Mouse (Mus musculus): ENCODE results near the gene Acsm2. TPM values are rescaled to one million over a fixed set of nuclear protein-coding genes. Genes with fewer than 3 reads are reported as not detected.
"Not testable (repeated sequence)": the region's sequence is repeated elsewhere in the genome, so short reads cannot be mapped to it uniquely, and the experiment has no call there.

Acsm2 gene
- polyA plus RNA-seq, 1 experiment from 2014 or later = not detected

DNA sequence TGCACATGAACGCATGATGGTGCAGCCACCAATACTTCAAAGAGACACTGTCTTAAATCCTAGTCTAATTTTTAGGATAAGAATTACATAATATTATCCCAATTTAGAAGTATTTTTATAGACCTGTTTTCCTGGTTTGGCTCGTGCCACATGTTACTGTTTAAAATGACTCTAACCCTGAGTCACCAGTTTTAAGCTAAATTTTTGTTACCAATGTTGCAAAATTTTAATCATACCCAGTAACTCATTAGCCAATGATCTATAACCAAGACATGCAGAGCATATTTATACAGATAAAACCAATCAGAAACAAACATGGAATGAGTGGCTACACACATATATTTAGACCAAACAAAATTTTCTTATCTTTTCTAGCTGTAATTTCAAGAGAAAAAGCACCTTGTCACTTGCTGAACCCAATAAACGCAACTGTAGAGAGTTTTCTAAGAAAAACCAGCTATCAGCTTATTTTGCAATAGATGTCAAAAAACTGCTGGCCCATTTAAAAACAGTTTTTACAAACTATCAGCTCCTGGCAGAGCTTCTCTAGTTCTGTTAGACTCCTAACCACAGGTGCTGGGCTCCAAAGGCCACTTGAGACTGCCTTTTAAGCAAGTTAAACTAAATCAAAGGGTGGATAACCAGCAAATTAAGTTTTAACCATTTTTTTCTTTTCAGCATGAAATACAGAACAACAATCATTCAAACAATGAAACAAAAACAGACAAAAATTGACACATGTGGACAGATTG lies 3.5 kb upstream of the Acsm2 start:
- Histone ChIP-seq H3K27me3 (replicated peaks; ENCODE audit: control insufficient read depth, insufficient read depth, low read length) (no peaks in the 10 kb centered on the region), H3K36me3 (ENCODE audit: control insufficient read depth, insufficient read depth) (no peaks in the 10 kb centered on the region), H3K9me3 (ENCODE audit: control insufficient read depth, low read length) (no peaks in the 10 kb centered on the region), H3K27ac (ENCODE audit: low read length) (no peak overlapping the region), H3K9ac (replicated peaks; ENCODE audit: low read depth, low read length) (no peak overlapping the region), H3K4me2 (ENCODE audit: low read length) (no peak overlapping the region), H3K4me1 (replicated peaks; ENCODE audit: control insufficient read depth, insufficient read depth, low read length) (no peaks in the 10 kb centered on the region), H3K4me3 (replicated peaks; ENCODE audit: low read length) (no peak overlapping the region)
- WGBS = 85% methylated on average over 3 of the region's 3 CpGs
- ATAC-seq = no peak

DNA sequence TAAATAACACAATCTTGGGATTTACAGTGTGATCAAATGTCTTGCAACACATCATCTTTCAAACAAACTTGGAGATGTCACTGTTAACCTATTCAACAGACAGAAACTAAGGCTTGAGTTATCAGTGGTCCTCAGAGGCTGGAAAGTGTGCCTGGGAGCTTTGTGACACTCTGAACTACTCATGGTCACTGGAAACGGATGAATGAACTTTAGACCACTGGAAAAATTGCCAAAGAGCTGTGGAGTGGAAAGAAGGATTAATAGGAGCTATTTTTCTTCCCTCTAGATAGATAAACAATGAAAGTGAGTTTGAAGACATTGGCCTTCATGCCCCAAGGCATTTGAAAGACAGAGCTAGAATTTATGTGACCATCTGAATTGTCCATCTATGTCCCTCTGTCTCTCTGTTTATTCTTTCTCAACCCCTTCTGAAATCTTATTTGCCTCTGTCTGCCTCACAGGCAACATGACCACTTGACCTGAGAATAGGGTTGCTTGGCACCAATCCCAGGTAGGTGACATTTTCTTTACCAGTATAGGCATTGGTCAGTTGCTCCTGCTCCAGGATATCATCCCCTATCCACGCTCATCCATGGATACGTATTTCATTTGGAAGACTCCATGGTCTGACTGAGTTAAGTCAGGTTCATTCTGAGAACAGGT lies 5.8 kb downstream of the Acsm2 start:
- 86% methylated on average over 3 of the region's 3 CpGs for WGBS
- no peak overlapping the region for H3K27ac ChIP-seq (ENCODE audit: low read length)
- no peak for ATAC-seq
- H3K4me2 ChIP-seq (ENCODE audit: low read length) = no peak overlapping the region
- no peaks in the 10 kb centered on the region for H3K9me3 ChIP-seq (ENCODE audit: control insufficient read depth, low read length)
- no peak overlapping the region for H3K4me3 ChIP-seq (replicated peaks; ENCODE audit: low read length)
- H3K27me3 ChIP-seq (replicated peaks; ENCODE audit: control insufficient read depth, insufficient read depth, low read length) = no peaks in the 10 kb centered on the region
- H3K36me3 ChIP-seq (ENCODE audit: control insufficient read depth, insufficient read depth) = no peaks in the 10 kb centered on the region
- no peak overlapping the region for H3K9ac ChIP-seq (replicated peaks; ENCODE audit: low read depth, low read length)
- no peaks in the 10 kb centered on the region for H3K4me1 ChIP-seq (replicated peaks; ENCODE audit: control insufficient read depth, insufficient read depth, low read length)

DNA sequence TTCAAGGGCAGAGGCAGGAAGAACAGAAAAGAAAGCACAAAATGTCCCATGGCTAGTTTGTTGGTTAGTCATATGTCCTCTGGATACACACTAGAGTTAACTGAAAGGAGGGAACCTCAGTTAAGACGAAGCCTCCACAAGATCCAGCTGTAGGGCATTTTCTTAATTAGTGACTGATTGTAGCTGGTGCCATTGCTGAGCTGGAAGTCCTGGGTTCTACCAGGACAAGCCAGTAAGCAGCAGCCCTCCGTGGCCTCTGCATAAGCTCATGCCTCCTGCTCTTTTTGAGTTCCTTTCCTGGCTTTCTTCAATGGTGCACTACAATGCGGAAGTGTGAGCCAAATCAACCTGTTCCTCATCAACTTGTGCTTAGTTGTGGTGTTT lies 6.3 kb downstream of the Acsm2 start:
- Histone ChIP-seq H3K9ac (replicated peaks; ENCODE audit: low read depth, low read length) (no peak overlapping the region), H3K4me1 (replicated peaks; ENCODE audit: control insufficient read depth, insufficient read depth, low read length) (no peaks in the 10 kb centered on the region), H3K27me3 (replicated peaks; ENCODE audit: control insufficient read depth, insufficient read depth, low read length) (no peaks in the 10 kb centered on the region), H3K9me3 (ENCODE audit: control insufficient read depth, low read length) (no peaks in the 10 kb centered on the region), H3K4me2 (ENCODE audit: low read length) (no peak overlapping the region), H3K4me3 (replicated peaks; ENCODE audit: low read length) (no peak overlapping the region), H3K27ac (ENCODE audit: low read length) (no peak overlapping the region), H3K36me3 (ENCODE audit: control insufficient read depth, insufficient read depth) (no peaks in the 10 kb centered on the region)
- ATAC-seq = no peak
- 88% methylated on average over 3 of the region's 3 CpGs for WGBS

DNA sequence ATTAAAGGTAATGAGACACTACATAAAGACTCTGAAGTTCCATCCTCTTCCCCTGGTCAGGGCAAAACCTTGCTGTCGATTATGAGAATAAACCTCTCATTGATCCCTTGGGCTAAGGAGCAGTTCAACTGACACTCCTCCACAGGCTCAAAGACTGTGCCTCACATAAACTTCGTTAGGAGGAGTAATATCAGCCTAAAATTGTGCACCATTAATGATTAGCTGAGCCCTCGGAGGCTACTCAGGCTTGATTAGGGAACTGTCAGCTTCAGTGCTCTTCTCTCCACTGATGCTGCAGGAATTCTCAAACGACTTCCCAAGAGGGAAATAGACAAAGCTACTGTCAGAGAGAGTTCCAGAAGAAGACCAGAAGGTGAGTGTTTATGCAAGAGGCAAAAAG lies 7.3 kb downstream of the Acsm2 start:
- Histone ChIP-seq H3K4me2 (ENCODE audit: low read length) (no peak overlapping the region), H3K4me1 (replicated peaks; ENCODE audit: control insufficient read depth, insufficient read depth, low read length) (no peaks in the 10 kb centered on the region), H3K27me3 (replicated peaks; ENCODE audit: control insufficient read depth, insufficient read depth, low read length) (no peaks in the 10 kb centered on the region), H3K27ac (ENCODE audit: low read length) (no peak overlapping the region), H3K36me3 (ENCODE audit: control insufficient read depth, insufficient read depth) (no peaks in the 10 kb centered on the region), H3K9ac (replicated peaks; ENCODE audit: low read depth, low read length) (no peak overlapping the region), H3K4me3 (replicated peaks; ENCODE audit: low read length) (no peak overlapping the region), H3K9me3 (ENCODE audit: control insufficient read depth, low read length) (no peaks in the 10 kb centered on the region)
- 41% methylated on average over 4 of the region's 4 CpGs for WGBS
- no peak for ATAC-seq

DNA sequence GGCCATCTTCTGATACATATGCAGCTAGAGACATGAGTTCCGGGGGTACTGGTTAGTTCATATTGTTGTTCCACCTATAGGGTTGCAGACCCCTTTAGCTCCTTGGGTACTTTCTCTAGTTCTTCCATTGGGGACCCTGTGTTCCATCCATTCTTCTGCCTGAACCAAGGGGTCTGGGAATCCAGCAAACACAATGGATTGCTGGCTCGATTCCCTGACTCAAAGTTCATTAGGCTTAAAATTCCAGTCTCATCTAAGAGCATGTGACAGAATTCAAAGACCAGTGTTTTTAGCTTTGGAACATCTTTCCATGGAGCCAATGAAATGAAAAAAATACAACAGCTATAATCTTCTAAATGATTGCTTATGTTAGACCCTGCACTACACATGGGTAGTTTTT lies 8.3 kb downstream of the Acsm2 start:
- H3K27ac ChIP-seq (ENCODE audit: low read length); H3K4me3 ChIP-seq (replicated peaks; ENCODE audit: low read length); H3K36me3 ChIP-seq (ENCODE audit: control insufficient read depth, insufficient read depth); ATAC-seq; H3K4me2 ChIP-seq (ENCODE audit: low read length); H3K9ac ChIP-seq (replicated peaks; ENCODE audit: low read depth, low read length); H3K27me3 ChIP-seq (replicated peaks; ENCODE audit: control insufficient read depth, insufficient read depth, low read length); H3K4me1 ChIP-seq (replicated peaks; ENCODE audit: control insufficient read depth, insufficient read depth, low read length); H3K9me3 ChIP-seq (ENCODE audit: control insufficient read depth, low read length): not testable (repeated sequence)
- 80% methylated on average over 2 of the region's 2 CpGs for WGBS

DNA sequence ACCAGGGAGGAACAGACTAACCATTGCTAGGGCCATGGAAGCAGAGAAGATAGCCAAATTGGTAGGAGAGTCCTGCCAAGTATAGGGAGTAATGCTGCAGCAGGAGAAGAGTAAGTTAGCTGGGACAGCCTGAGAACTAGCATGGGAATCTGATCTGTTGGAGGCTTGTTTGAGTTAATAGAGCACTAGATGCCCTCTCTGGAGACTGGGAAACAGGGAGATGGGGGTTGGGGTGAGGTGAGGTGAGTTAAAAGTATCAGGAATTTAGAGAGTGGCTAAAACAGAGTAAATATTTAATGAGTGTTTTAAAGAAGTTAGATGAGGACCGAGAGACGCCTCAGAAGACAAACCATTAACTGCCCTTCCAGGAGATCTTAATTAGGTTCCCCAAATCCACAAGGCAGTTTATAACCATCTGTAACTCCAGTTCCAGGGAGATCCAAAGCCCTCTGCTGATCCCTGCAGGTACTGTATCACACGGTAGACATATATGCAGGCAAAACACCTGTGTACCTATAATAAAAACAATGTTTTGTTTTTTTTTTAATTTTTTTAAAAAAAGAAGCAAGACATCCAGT lies 40.5 kb downstream of the Acsm2 start:
- Histone ChIP-seq H3K9ac (replicated peaks; ENCODE audit: low read depth, low read length) (no peak overlapping the region), H3K4me2 (ENCODE audit: low read length) (no peak overlapping the region), H3K4me3 (replicated peaks; ENCODE audit: low read length) (no peak overlapping the region), H3K27me3 (replicated peaks; ENCODE audit: control insufficient read depth, insufficient read depth, low read length) (no peaks in the 10 kb centered on the region), H3K36me3 (ENCODE audit: control insufficient read depth, insufficient read depth) (no peaks in the 10 kb centered on the region), H3K9me3 (ENCODE audit: control insufficient read depth, low read length) (no peaks in the 10 kb centered on the region), H3K4me1 (replicated peaks; ENCODE audit: control insufficient read depth, insufficient read depth, low read length) (no peaks in the 10 kb centered on the region), H3K27ac (ENCODE audit: low read length) (no peak overlapping the region)
- WGBS = 83% methylated on average over 3 of the region's 3 CpGs
- ATAC-seq = no peak

DNA sequence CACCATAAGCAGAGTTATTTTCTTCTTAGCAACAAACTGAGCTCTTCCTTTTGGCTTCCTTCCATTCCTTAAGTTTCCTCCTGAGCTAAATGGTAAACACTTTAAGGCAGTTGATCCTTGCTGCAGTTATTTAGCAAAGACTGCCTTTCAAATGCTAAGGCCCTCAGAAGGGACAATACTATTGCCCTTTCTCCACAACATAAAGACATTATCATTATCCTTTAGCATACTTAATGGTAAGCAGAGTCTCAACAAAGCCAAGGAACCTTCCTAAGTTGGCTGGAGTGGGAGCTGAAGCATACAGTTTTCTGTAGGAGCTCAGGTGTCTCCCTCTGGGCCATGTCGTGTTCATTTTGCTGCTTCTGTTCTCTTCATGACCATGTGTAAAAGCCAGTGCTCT lies 41.2 kb downstream of the Acsm2 start:
- Histone ChIP-seq H3K4me3 (replicated peaks; ENCODE audit: low read length) (no peak overlapping the region), H3K9me3 (ENCODE audit: control insufficient read depth, low read length) (no peaks in the 10 kb centered on the region), H3K36me3 (ENCODE audit: control insufficient read depth, insufficient read depth) (no peaks in the 10 kb centered on the region), H3K9ac (replicated peaks; ENCODE audit: low read depth, low read length) (no peak overlapping the region), H3K27me3 (replicated peaks; ENCODE audit: control insufficient read depth, insufficient read depth, low read length) (no peaks in the 10 kb centered on the region), H3K4me2 (ENCODE audit: low read length) (no peak overlapping the region), H3K4me1 (replicated peaks; ENCODE audit: control insufficient read depth, insufficient read depth, low read length) (no peaks in the 10 kb centered on the region), H3K27ac (ENCODE audit: low read length) (no peak overlapping the region)
- WGBS = 6% methylated on average over 1 of the region's 1 CpGs
- no peak for ATAC-seq

DNA sequence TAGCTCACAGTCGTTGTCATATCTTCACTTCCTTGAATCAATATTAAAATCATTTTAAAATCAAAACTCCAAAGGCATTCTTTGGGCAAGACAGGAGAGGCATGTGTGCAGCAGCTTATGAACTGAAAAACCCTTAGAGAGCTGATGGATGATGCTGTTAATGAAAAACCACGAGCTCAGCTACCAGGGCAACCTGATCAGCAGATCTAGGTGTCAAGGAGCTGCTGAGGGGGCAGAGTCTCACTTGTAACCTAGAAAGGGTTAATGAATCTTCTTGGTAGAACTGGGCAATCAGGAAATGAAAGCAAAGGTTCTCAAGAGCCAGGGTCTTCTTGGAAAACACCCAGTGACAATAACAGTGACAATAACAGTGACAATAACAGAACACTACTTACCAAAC lies 42.4 kb downstream of the Acsm2 start:
- Histone ChIP-seq H3K27ac (ENCODE audit: low read length) (no peak overlapping the region), H3K4me2 (ENCODE audit: low read length) (no peak overlapping the region), H3K4me1 (replicated peaks; ENCODE audit: control insufficient read depth, insufficient read depth, low read length) (no peaks in the 10 kb centered on the region), H3K9me3 (ENCODE audit: control insufficient read depth, low read length) (no peaks in the 10 kb centered on the region), H3K27me3 (replicated peaks; ENCODE audit: control insufficient read depth, insufficient read depth, low read length) (no peaks in the 10 kb centered on the region), H3K9ac (replicated peaks; ENCODE audit: low read depth, low read length) (no peak overlapping the region), H3K4me3 (replicated peaks; ENCODE audit: low read length) (no peak overlapping the region), H3K36me3 (ENCODE audit: control insufficient read depth, insufficient read depth) (no peaks in the 10 kb centered on the region)
- WGBS = 66% methylated on average over 2 of the region's 2 CpGs
- no peak for ATAC-seq

DNA sequence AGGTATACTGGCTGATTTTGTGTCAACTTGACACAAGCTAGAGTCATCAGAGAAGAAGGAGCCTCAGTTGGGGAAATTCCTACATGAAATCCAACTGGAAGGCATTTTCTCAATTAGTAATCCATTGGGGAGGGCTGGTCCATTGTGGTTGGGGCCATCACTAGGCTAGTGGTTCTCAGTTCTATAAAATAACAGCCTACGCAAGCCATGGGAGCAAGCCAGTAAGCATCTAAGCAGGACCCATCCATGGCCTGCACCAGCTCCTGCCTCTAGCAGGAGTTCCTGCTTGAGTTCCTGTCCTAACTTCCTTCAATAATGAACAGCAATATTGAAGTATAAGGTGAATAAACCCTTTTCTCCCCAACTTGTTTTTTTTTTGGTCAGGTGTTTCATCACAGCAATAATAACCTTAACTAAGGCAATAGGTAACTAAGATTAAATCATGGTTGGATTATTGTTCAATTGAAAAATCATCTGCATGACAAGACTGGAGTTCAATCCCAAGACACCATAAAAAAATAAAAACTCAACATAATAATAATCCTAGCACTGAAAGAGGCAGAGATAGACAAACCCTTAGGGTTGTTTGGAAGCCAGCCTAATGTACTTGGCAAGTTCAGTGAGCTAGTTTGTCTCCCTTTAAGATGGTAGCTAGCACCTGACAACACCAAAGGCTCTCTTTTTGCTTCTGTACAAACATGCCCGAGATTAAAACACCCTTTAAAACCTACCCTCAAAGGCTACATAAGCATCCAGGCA lies 47.2 kb downstream of the Acsm2 start:
- no peak overlapping the region for H3K9ac ChIP-seq (replicated peaks; ENCODE audit: low read depth, low read length)
- H3K36me3 ChIP-seq (ENCODE audit: control insufficient read depth, insufficient read depth) = no peaks in the 10 kb centered on the region
- H3K27me3 ChIP-seq (replicated peaks; ENCODE audit: control insufficient read depth, insufficient read depth, low read length) = no peaks in the 10 kb centered on the region
- whole genome bisulfite sequencing = 85% methylated on average over 2 of the region's 2 CpGs
- ATAC-seq = no peak
- no peak overlapping the region for H3K27ac ChIP-seq (ENCODE audit: low read length)
- H3K4me2 ChIP-seq (ENCODE audit: low read length) = no peak overlapping the region
- H3K9me3 ChIP-seq (ENCODE audit: control insufficient read depth, low read length) = no peaks in the 10 kb centered on the region
- H3K4me3 ChIP-seq (replicated peaks; ENCODE audit: low read length) = no peak overlapping the region
- H3K4me1 ChIP-seq (replicated peaks; ENCODE audit: control insufficient read depth, insufficient read depth, low read length) = no peaks in the 10 kb centered on the region
